Comparison of ENCODE assay signal across 18 mouse cellular contexts in the genomic region with DNA sequence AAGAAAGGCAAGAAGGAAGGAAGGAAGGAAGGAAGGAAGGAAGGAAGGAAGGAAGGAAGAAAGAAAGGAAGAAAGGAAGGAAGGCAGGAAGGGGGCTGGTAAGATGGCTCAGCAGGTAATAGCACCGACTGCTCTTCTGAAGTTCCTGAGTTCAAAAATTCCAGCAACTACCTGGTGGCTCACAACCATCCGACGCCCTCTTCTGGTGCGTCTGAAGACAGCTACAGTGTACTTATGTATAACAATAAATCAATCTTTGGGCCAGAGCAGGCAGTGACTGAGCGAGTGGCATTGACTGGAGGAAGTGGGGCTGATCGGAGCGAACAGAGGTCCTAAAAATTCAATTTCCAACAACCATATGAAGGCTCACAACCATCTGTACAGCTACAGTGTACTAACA. TPM values are rescaled to one million over a fixed set of nuclear protein-coding genes. Genes with fewer than 3 reads are reported as not detected.
DNase-seq lines count a peak whose midpoint lies in the region; ATAC-seq and TF ChIP-seq lines count a peak whose summit lies in the region.
"Not testable (repeated sequence)": the region's sequence is repeated elsewhere in the genome, so short reads cannot be mapped to it uniquely, and the experiment has no call there.
"Had no signal": no experiment of that assay in that cellular context is flagged by ENCODE, and none has a peak within 500 bp of the region (broad histone marks: within the 10 kb centered on the region; RNA-seq: fewer than 3 reads in every experiment).

No protein-coding gene starts in this region.

- H3K36me3 ChIP-seq in forebrain, embryonic 14.5 days (ENCODE audit: control insufficient read depth, insufficient read depth, low read length); liver, postnatal 0 days (replicated peaks; ENCODE audit: insufficient read depth, low read length); small intestine, adult 2 months (ENCODE audit: control insufficient read depth, insufficient read depth, low read length): not testable (repeated sequence)

- DNase-seq in A20 (ENCODE audit: low read depth, low spot score) = peak; percentile 58
- DNase-seq in Patski (ENCODE audit: low read depth, low spot score) = not testable (repeated sequence)
- peak; percentile 3 for DNase-seq in cerebellum, adult 9-10 months
- DNase-seq in forebrain, embryonic 14.5 days (ENCODE audit: low spot score) = peak; percentile 49
- peak; percentile 7 for DNase-seq in induced T-regulatory cell, adult 2 months (ENCODE audit: low read depth)
- peak; percentile 31 to 54 for DNase-seq in kidney, postnatal 25 days
- peak; percentile 9 for DNase-seq in liver, postnatal 0 days

- not testable (repeated sequence) for TF ChIP-seq EP300 in liver, postnatal 0 days (IDR thresholded peaks at IDR 0.05; ENCODE audit: low read depth)

- POLR2A ChIA-PET in Patski (lab: Charles Lee) = interaction anchor here (1.3 kb wide), 1 partner anchor 99 kb away, joined by 5 read pairs; no protein-coding TSS in a partner anchor

- H3K27ac ChIP-seq in forebrain, embryonic 14.5 days (ENCODE audit: low read depth, low read length); liver, postnatal 0 days (ENCODE audit: low read depth); small intestine, adult 2 months (ENCODE audit: insufficient read depth, low read depth, low read length): not testable (repeated sequence)

- not testable (repeated sequence) for H3K27me3 ChIP-seq in Patski; forebrain, embryonic 14.5 days (replicated peaks; ENCODE audit: control insufficient read depth, insufficient read depth, low read length); liver, postnatal 0 days (ENCODE audit: insufficient read depth, low read length); small intestine, adult 2 months (ENCODE audit: control insufficient read depth, insufficient read depth, low read length)

- not testable (repeated sequence) for H3K9me3 ChIP-seq in forebrain, embryonic 14.5 days (replicated peaks; ENCODE audit: control insufficient read depth, low read length); liver, postnatal 0 days (ENCODE audit: low read length)

- in situ Hi-C loops in Patski (cut with MboI; ENCODE audit: low pct_unique_long_range_greater_than_20kb) = loop anchor here (5.0 kb wide), 1 partner anchor 97 kb away; no protein-coding TSS in a partner anchor

- 32% methylated on average over 7 of the region's 7 CpGs for WGBS in forebrain, embryonic 14.5 days
- 39% methylated on average over 7 of the region's 7 CpGs for WGBS in liver, postnatal 0 days (ENCODE audit: insufficient replicate concordance)
- 18% methylated on average over 7 of the region's 7 CpGs for WGBS in small intestine, adult 2 months

- not testable (repeated sequence) for H3K9ac ChIP-seq in forebrain, embryonic 14.5 days (ENCODE audit: low read length); liver, postnatal 0 days (replicated peaks)

- TF ChIP-seq POLR2A in small intestine, adult 2 months (IDR thresholded peaks at IDR 0.05; ENCODE audit: low read depth, low read length) = not testable (repeated sequence)

- not testable (repeated sequence) for ATAC-seq in Patski; forebrain, embryonic 14.5 days; liver, postnatal 0 days

- not testable (repeated sequence) for H3K4me3 ChIP-seq in forebrain, embryonic 14.5 days (ENCODE audit: low read depth, low read length); liver, postnatal 0 days (ENCODE audit: low read depth, low read length); small intestine, adult 2 months (ENCODE audit: low read depth, low read length)

- H3K4me1 ChIP-seq in forebrain, embryonic 14.5 days (ENCODE audit: control insufficient read depth, insufficient read depth, low read length); liver, postnatal 0 days (ENCODE audit: insufficient read depth); small intestine, adult 2 months (ENCODE audit: control insufficient read depth, insufficient read depth, insufficient read length, low read length): not testable (repeated sequence)

- TF ChIP-seq CTCF in Patski (IDR thresholded peaks at IDR 0.05) = peak; percentile 71
- TF ChIP-seq CTCF in liver, postnatal 0 days (IDR thresholded peaks at IDR 0.05; ENCODE audit: low read depth) = peak; percentile 36
- TF ChIP-seq CTCF in small intestine, adult 2 months (IDR thresholded peaks at IDR 0.05; ENCODE audit: extremely low read depth, insufficient read length, insufficient replicate concordance, low read depth, low read length) = peak; percentile 40; the same call in 1 of the 2 replicates

- CTCF ChIA-PET in Patski (lab: Charles Lee) = interaction anchor here (0.7 to 9.4 kb wide), 4 partner anchors 99 to 313 kb away, joined by 3 to 124 read pairs (median 6); a partner anchor contains a TSS

- H3K4me2 ChIP-seq in forebrain, embryonic 14.5 days (ENCODE audit: low read length); liver, postnatal 0 days (ENCODE audit: low read depth, low read length): not testable (repeated sequence)

RNA-seq across cellular contexts. Expression of a gene that starts 15.6 kb away (rescaled TPM):
- not detected for polyA plus RNA-seq in Patski (2021)
- not detected in 2 replicates for polyA plus RNA-seq in forebrain, embryonic 14.5 days (2014; fragmentation: Nextera tagmentation; extraction: Ambion mirVana)
- polyA plus RNA-seq in liver, postnatal 0 days (2015; fragmentation: Nextera tagmentation; extraction: Ambion mirVana) = not detected in 2 replicates
- polyA plus RNA-seq in small intestine, adult 2 months (2012; rRNA removed) = not detected in 2 replicates
- polyA plus RNA-seq: adrenal gland, adult 2 months; C2C12; embryonic facial prominence, embryonic 14.5 days; forebrain, embryonic 10.5 days; heart, embryonic 13.5 days; intestine, embryonic 14.5 days; limb, embryonic 13.5 days; macrophage; midbrain, embryonic 13.5 days; testis, adult 2 months had no signal

RNA-seq across cellular contexts. Expression of a gene that starts 27.5 kb away (rescaled TPM):
- not detected for polyA plus RNA-seq in Patski (2021)
- not detected in 2 replicates for polyA plus RNA-seq in forebrain, embryonic 14.5 days (2014; fragmentation: Nextera tagmentation; extraction: Ambion mirVana)
- not detected in 2 replicates for polyA plus RNA-seq in liver, postnatal 0 days (2015; fragmentation: Nextera tagmentation; extraction: Ambion mirVana)
- polyA plus RNA-seq in small intestine, adult 2 months (2012; rRNA removed) = not detected in 2 replicates
- polyA plus RNA-seq: adrenal gland, adult 2 months; C2C12; embryonic facial prominence, embryonic 14.5 days; forebrain, embryonic 10.5 days; heart, embryonic 13.5 days; intestine, embryonic 14.5 days; limb, embryonic 13.5 days; macrophage; midbrain, embryonic 13.5 days; testis, adult 2 months had no signal

RNA-seq across cellular contexts. Expression of a gene that starts 29.5 kb away (rescaled TPM):
- not detected for polyA plus RNA-seq in Patski (2021)
- polyA plus RNA-seq in forebrain, embryonic 14.5 days (2014; fragmentation: Nextera tagmentation; extraction: Ambion mirVana) = not detected in 2 replicates
- not detected in 2 replicates for polyA plus RNA-seq in liver, postnatal 0 days (2015; fragmentation: Nextera tagmentation; extraction: Ambion mirVana)
- polyA plus RNA-seq in small intestine, adult 2 months (2012; rRNA removed) = 0.05 TPM in 1 of 2 replicates, not detected in the other
- polyA plus RNA-seq: adrenal gland, adult 2 months; C2C12; embryonic facial prominence, embryonic 14.5 days; forebrain, embryonic 10.5 days; heart, embryonic 13.5 days; intestine, embryonic 14.5 days; limb, embryonic 13.5 days; macrophage; midbrain, embryonic 13.5 days; testis, adult 2 months had no signal
